Mouse (Mus musculus) heart, adult 9 months (tissue): ENCODE data around the gene Gp5.

Experiments used
- DNase-seq, 2 experiments: peaks; one replicate each; pipeline ENCODE4 v3.0.0; 2022; ENCODE audit warnings: low spot score in 2 of 2

The Gp5 gene

GRCm38 (mm10) chr16:30280676-30281297 is 29.8 kb downstream of the Gp5 start:
- no peak for DNase-seq

- DNase-seq: no peak
Observed at GRCm38 (mm10) chr16:30278406-30278805, 32.2 kb downstream of the Gp5 start.

GRCm38 (mm10) chr16:30275558-30276340 is 34.8 kb downstream of the Gp5 start:
- no peak for DNase-seq

- DNase-seq: no peak
Observed at GRCm38 (mm10) chr16:30273065-30273464, 37.5 kb downstream of the Gp5 start.

GRCm38 (mm10) chr16:30271941-30272595 is 38.5 kb downstream of the Gp5 start:
- no peak for DNase-seq

- no peak for DNase-seq
Observed at GRCm38 (mm10) chr16:30271223-30271761, 39.3 kb downstream of the Gp5 start.

- no peak for DNase-seq
Observed at GRCm38 (mm10) chr16:30267359-30267758, 43.2 kb downstream of the Gp5 start, which contains the start of gene Cpn2. TSS of gene Cpn2 (minus strand) at chr16:30267499.

- no peak for DNase-seq
Observed at GRCm38 (mm10) chr16:30266561-30266960, 44.0 kb downstream of the Gp5 start.

- no peak for DNase-seq
Observed at GRCm38 (mm10) chr16:30265611-30266010, 45.0 kb downstream of the Gp5 start.

- no peak for DNase-seq
Observed at GRCm38 (mm10) chr16:30263156-30263555, 47.4 kb downstream of the Gp5 start.

GRCm38 (mm10) chr16:30262664-30263063 is 47.9 kb downstream of the Gp5 start:
- DNase-seq: peak in 1 of 2 experiments; percentile 55

- no peak for DNase-seq
Observed at GRCm38 (mm10) chr16:30262157-30262556, 48.4 kb downstream of the Gp5 start.

GRCm38 (mm10) chr16:30261341-30261740 is 49.2 kb downstream of the Gp5 start:
- DNase-seq: no peak

- DNase-seq: no peak
Observed at GRCm38 (mm10) chr16:30260012-30260635, 50.5 kb downstream of the Gp5 start.

GRCm38 (mm10) chr16:30259444-30259843 is 51.1 kb downstream of the Gp5 start:
- DNase-seq: peak; percentile 70 to 72

GRCm38 (mm10) chr16:30258441-30258840 is 52.1 kb downstream of the Gp5 start:
- DNase-seq: no peak

GRCm38 (mm10) chr16:30257718-30258117 is 52.9 kb downstream of the Gp5 start:
- DNase-seq: no peak
